In the genomic region with DNA sequence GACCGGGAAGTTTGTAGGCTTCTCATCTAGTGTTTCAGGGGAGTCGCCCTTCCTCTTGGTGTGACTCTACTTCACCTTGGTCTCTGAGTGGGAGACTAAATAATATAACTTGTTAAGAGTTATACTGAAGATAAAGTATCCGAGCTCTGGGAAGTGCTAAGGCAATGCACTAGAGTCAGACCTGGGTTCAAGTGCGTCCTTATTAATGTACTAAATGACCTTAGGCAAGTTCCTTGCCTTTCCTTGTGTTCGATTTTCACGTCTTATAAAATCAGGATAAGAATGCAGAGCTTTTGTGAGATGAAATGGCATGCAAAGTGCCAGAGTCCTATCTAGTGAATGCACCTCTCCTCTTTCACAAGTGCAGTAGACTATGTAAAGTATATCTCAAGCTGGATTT, we compare ENCODE assay signal across 10 mouse cellular contexts. TPM values are rescaled to one million over a fixed set of nuclear protein-coding genes. Genes with fewer than 3 reads are reported as not detected.
DNase-seq lines count a peak whose midpoint lies in the region; ATAC-seq and TF ChIP-seq lines count a peak whose summit lies in the region.
"Had no signal": no experiment of that assay in that cellular context is flagged by ENCODE, and none has a peak within 500 bp of the region (broad histone marks: within the 10 kb centered on the region; RNA-seq: fewer than 3 reads in every experiment).

No protein-coding gene starts in this region.

- H3K4me2 ChIP-seq in CH12.LX (ENCODE audit: insufficient read depth, low read depth, poor library complexity, severe bottlenecking) = peak overlapping the region; percentile 84
- peak overlapping the region; percentile 88 for H3K4me2 ChIP-seq in liver, postnatal 0 days (ENCODE audit: low read depth, low read length)

- H3K4me1 ChIP-seq in heart, embryonic 10.5 days = peaks cover 29% of the 10 kb centered on the region
- H3K4me1 ChIP-seq in CH12.LX (ENCODE audit: control insufficient read depth in 1 of 2, insufficient read depth in 2 of 2) = peaks cover 3 to 57% of the 10 kb centered on the region in 2 experiments; a peak in 3 of 4 replicates
- H3K4me1 ChIP-seq in hindbrain, embryonic 10.5 days (replicated peaks) = peaks cover 35% of the 10 kb centered on the region
- peaks cover 34% of the 10 kb centered on the region for H3K4me1 ChIP-seq in liver, postnatal 0 days (ENCODE audit: insufficient read depth)

- in situ Hi-C loops in CH12.LX (cut with MboI; ENCODE audit: low pct_ligation_motif_present, low pct_unique_long_range_greater_than_20kb, low sequenced_read_pairs) = loop anchor here (25.0 kb wide), 1 partner anchor 300 kb away; the partner anchor contains the start of gene Cd164

- dilution Hi-C loops in CH12.LX (cut with MboI; ENCODE audit: extremely low pct_ligation_motif_present, extremely low pct_unique_long_range_greater_than_20kb, low sequenced_read_pairs) = no loop called here

- TF ChIP-seq POLR2A in CH12.LX (IDR thresholded peaks at IDR 0.05; ENCODE audit: low read depth, low read length) = no peak

- intact Hi-C loops in heart, postnatal 14 days (cut with DNase I) = loop anchor here (5.0 kb wide), 1 partner anchor 75 kb away; no protein-coding TSS in a partner anchor
- intact Hi-C loops in left cerebral cortex, postnatal 14 days (cut with DNase I) = no loop called here

- 72% methylated on average over 6 of the region's 6 CpGs for WGBS in heart, embryonic 10.5 days
- WGBS in hindbrain, embryonic 10.5 days = 90% methylated on average over 6 of the region's 6 CpGs
- 59% methylated on average over 6 of the region's 6 CpGs for WGBS in liver, postnatal 0 days (ENCODE audit: insufficient replicate concordance)

- no peaks in the 10 kb centered on the region for H3K27me3 ChIP-seq in heart, embryonic 10.5 days (ENCODE audit: insufficient read depth, poor library complexity, severe bottlenecking)
- H3K27me3 ChIP-seq in CH12.LX (replicated peaks) = no peaks in the 10 kb centered on the region
- no peaks in the 10 kb centered on the region for H3K27me3 ChIP-seq in hindbrain, embryonic 10.5 days (ENCODE audit: insufficient read depth, poor library complexity, severe bottlenecking)
- H3K27me3 ChIP-seq in liver, postnatal 0 days (ENCODE audit: insufficient read depth, low read length) = no peaks in the 10 kb centered on the region

- no peak for ATAC-seq in liver, postnatal 0 days
- ATAC-seq: CD4-positive, CD25-positive, alpha-beta regulatory T cell, adult 4 months had no signal

- H3K36me3 ChIP-seq in heart, embryonic 10.5 days = no peaks in the 10 kb centered on the region
- no peaks in the 10 kb centered on the region for H3K36me3 ChIP-seq in CH12.LX (replicated peaks in 1 of 2; ENCODE audit: control insufficient read depth in 1 of 2, insufficient read depth in 1 of 2, low read length in 1 of 2)
- no peaks in the 10 kb centered on the region for H3K36me3 ChIP-seq in hindbrain, embryonic 10.5 days
- no peaks in the 10 kb centered on the region for H3K36me3 ChIP-seq in liver, postnatal 0 days (replicated peaks; ENCODE audit: insufficient read depth, low read length)

- H3K79me2 ChIP-seq in CH12.LX (replicated peaks; ENCODE audit: control insufficient read depth, extremely low read depth, insufficient read depth, poor library complexity, severe bottlenecking) = peaks cover 16% of the 10 kb centered on the region; the same call in 1 of the 2 replicates

- peak overlapping the region; percentile 77 for H3K4me3 ChIP-seq in heart, embryonic 10.5 days
- peak overlapping the region in 2 of 3 experiments; percentile 72 to 74 for H3K4me3 ChIP-seq in CH12.LX (replicated peaks in 1 of 3; ENCODE audit: low read depth in 2 of 3, low read length in 2 of 3, poor library complexity in 1 of 3)
- peak overlapping the region; percentile 65 for H3K4me3 ChIP-seq in hindbrain, embryonic 10.5 days
- H3K4me3 ChIP-seq in liver, postnatal 0 days (ENCODE audit: low read depth, low read length) = peak overlapping the region; percentile 72

- TF ChIP-seq RAD21 in CH12.LX (IDR thresholded peaks at IDR 0.05; ENCODE audit: low read depth, low read length) = no peak

- no peak overlapping the region; the same call in 1 of the 2 replicates for H3K9ac ChIP-seq in CH12.LX (ENCODE audit: insufficient read depth, low read depth)
- H3K9ac ChIP-seq in liver, postnatal 0 days (replicated peaks) = peak overlapping the region; percentile 53

- no peak for DNase-seq in heart, embryonic 10.5 days (ENCODE audit: low spot score)
- DNase-seq in heart, postnatal 14 days = no peak
- no peak for DNase-seq in CH12.LX (ENCODE audit: extremely low read depth)
- no peak for DNase-seq in hindbrain, embryonic 10.5 days (ENCODE audit: low spot score)
- DNase-seq in liver, postnatal 0 days = no peak
- no peak for DNase-seq in testis, postnatal 14 days (ENCODE audit: low spot score)
- no peak for DNase-seq in left cerebral cortex, postnatal 14 days (ENCODE audit: low spot score in 2 of 2)
- no peak for DNase-seq in kidney, adult 8-10 months
- DNase-seq: thymus, adult 2 months had no signal

- no peak overlapping the region for H3K27ac ChIP-seq in heart, embryonic 10.5 days
- H3K27ac ChIP-seq in CH12.LX (ENCODE audit: insufficient read depth, low read depth) = no peak overlapping the region
- H3K27ac ChIP-seq in hindbrain, embryonic 10.5 days = no peak overlapping the region
- no peak overlapping the region for H3K27ac ChIP-seq in liver, postnatal 0 days (ENCODE audit: low read depth)

- no peak for TF ChIP-seq EP300 in CH12.LX (IDR thresholded peaks at IDR 0.05; ENCODE audit: low read length)
- TF ChIP-seq EP300 in liver, postnatal 0 days (IDR thresholded peaks at IDR 0.05; ENCODE audit: low read depth) = no peak

- no peaks in the 10 kb centered on the region for H3K9me3 ChIP-seq in heart, embryonic 10.5 days
- peaks cover 3% of the 10 kb centered on the region for H3K9me3 ChIP-seq in CH12.LX (replicated peaks; ENCODE audit: low read length)
- H3K9me3 ChIP-seq in hindbrain, embryonic 10.5 days = no peaks in the 10 kb centered on the region
- H3K9me3 ChIP-seq in liver, postnatal 0 days (ENCODE audit: low read length) = no peaks in the 10 kb centered on the region

- TF ChIP-seq CTCF in CH12.LX (conservative IDR thresholded peaks at IDR 0.05 in 1 of 2, IDR thresholded peaks at IDR 0.05 in 1 of 2; ENCODE audit: low read depth in 2 of 2, low read length in 2 of 2) = no peak
- no peak for TF ChIP-seq CTCF in liver, postnatal 0 days (IDR thresholded peaks at IDR 0.05; ENCODE audit: low read depth)

TF ChIP-seq in CH12.LX, 34 proteins besides CTCF, POLR2A, EP300 and RAD21:
- no peak for TF ChIP-seq POLR2AphosphoS2 (IDR thresholded peaks at IDR 0.05; ENCODE audit: low read depth, low read length)
- TF ChIP-seq ELF1 (IDR thresholded peaks at IDR 0.05; ENCODE audit: low read depth, low read length) = no peak
- TF ChIP-seq IRF4 (IDR thresholded peaks at IDR 0.05; ENCODE audit: low read depth, low read length) = no peak
- TF ChIP-seq JUND (conservative IDR thresholded peaks at IDR 0.05; ENCODE audit: low read depth, low read length) = no peak

RNA-seq across cellular contexts. Expression of gene Sesn1, which starts 2.8 kb away (rescaled TPM):
- 18.9 and 20.6 TPM in 2 replicates for polyA plus RNA-seq in heart, embryonic 10.5 days (2016; fragmentation: Nextera tagmentation; extraction: Ambion mirVana)
- 100 to 1,000 TPM; 109 to 113 TPM for total RNA-seq in heart, postnatal 14 days (2021)
- total RNA-seq in CH12.LX (2012; rRNA removed) = 9.6 and 10.4 TPM in 2 replicates
- 27.8 and 30.8 TPM in 2 replicates for total RNA-seq in CH12.LX (2014; rRNA removed)
- polyA plus RNA-seq in CH12.LX (2012; ENCODE audit: insufficient read length, low read depth) = 22.0 and 23.5 TPM in 2 replicates
- 17.6 and 18.2 TPM in 2 replicates for polyA plus RNA-seq in hindbrain, embryonic 10.5 days (2016; fragmentation: Nextera tagmentation; extraction: Ambion mirVana)
- polyA plus RNA-seq in liver, postnatal 0 days (2015; fragmentation: Nextera tagmentation; extraction: Ambion mirVana) = 15.8 and 16.4 TPM in 2 replicates
- 10 to 100 TPM; 39.3 to 52.8 TPM for total RNA-seq in left cerebral cortex, postnatal 14 days (2021)

RNA-seq across cellular contexts. Expression of gene Cep57l1, which starts 2.9 kb away (rescaled TPM):
- 22.1 and 23.6 TPM in 2 replicates for polyA plus RNA-seq in heart, embryonic 10.5 days (2016; fragmentation: Nextera tagmentation; extraction: Ambion mirVana)
- total RNA-seq in heart, postnatal 14 days (2021) = 1 to 10 TPM; 3.5 to 5.6 TPM
- total RNA-seq in CH12.LX (2012; rRNA removed) = 14.1 TPM in 2 replicates
- 28.1 and 29.2 TPM in 2 replicates for total RNA-seq in CH12.LX (2014; rRNA removed)
- polyA plus RNA-seq in CH12.LX (2012; ENCODE audit: insufficient read length, low read depth) = 19.4 and 19.8 TPM in 2 replicates
- polyA plus RNA-seq in hindbrain, embryonic 10.5 days (2016; fragmentation: Nextera tagmentation; extraction: Ambion mirVana) = 20.7 and 24.9 TPM in 2 replicates
- 6.3 and 7.0 TPM in 2 replicates for polyA plus RNA-seq in liver, postnatal 0 days (2015; fragmentation: Nextera tagmentation; extraction: Ambion mirVana)
- total RNA-seq in left cerebral cortex, postnatal 14 days (2021) = 1 to 10 TPM; 6.6 to 8.6 TPM
